Mouse (Mus musculus) neural tube, embryonic 15.5 days (tissue): ENCODE measurements at regions not wholly inside any gene's neighbourhood (a gene's known extent, or its start where the extent isn't known, plus 50 kb on each side); places are given as distances from the start of the nearest gene placed in this dataset.
A peak's percentile ranks its signal among the peaks of the same experiment; 100 is the strongest.

Source experiments
- ATAC-seq: fragments of 200-750 bp; cut with Nextera tagmentation; 2 replicates; pipeline ENCODE4 v1.8.0; 2017; ENCODE audit warnings: mild to moderate bottlenecking, moderate TSS enrichment, moderate library complexity; ENCODE audit not compliant: low FRiP score
- H3K27ac ChIP-seq: fragments of 300-500 bp; sonication (generic); replicated peaks from 2 replicates; pipeline ENCODE4 v1.5.1; 2015; ENCODE audit warnings: mild to moderate bottlenecking, inconsistent platforms
- H3K27me3 ChIP-seq: fragments of 300-500 bp; sonication (generic); replicated peaks from 2 replicates; pipeline ENCODE4 v1.6.1; 2015; ENCODE audit warnings: inconsistent platforms
- H3K36me3 ChIP-seq: fragments of 300-500 bp; sonication (generic); 2 replicates; pipeline ENCODE4 v1.6.1; 2015; ENCODE audit warnings: inconsistent platforms
- H3K4me1 ChIP-seq: fragments of 300-500 bp; sonication (generic); 2 replicates; pipeline ENCODE4 v1.6.1; 2015; ENCODE audit warnings: inconsistent platforms
- H3K4me2 ChIP-seq: fragments of 300-500 bp; sonication (generic); 2 replicates; pipeline ENCODE4 v1.6.1; 2015; ENCODE audit warnings: inconsistent platforms, mild to moderate bottlenecking, moderate library complexity
- H3K4me3 ChIP-seq: fragments of 300-500 bp; sonication (generic); replicated peaks from 2 replicates; pipeline ENCODE4 v1.5.1; 2015; ENCODE audit warnings: mild to moderate bottlenecking, inconsistent platforms
- H3K9ac ChIP-seq: fragments of 300-500 bp; sonication (generic); replicated peaks from 2 replicates; pipeline ENCODE4 v1.6.1; 2015; ENCODE audit warnings: mild to moderate bottlenecking, inconsistent platforms
- H3K9me3 ChIP-seq: fragments of 300-500 bp; sonication (generic); replicated peaks from 2 replicates; pipeline ENCODE4 v1.6.1; 2016; ENCODE audit warnings: inconsistent platforms
- WGBS: fragments of 180-500 bp; shearing (Covaris S2); methylation state at CpG from one replicate; pipeline ENCODE4 v1.1.7; 2015; ENCODE audit warnings: mixed read lengths; 5-methylcytosine and 5-hydroxymethylcytosine counted together

DNA sequence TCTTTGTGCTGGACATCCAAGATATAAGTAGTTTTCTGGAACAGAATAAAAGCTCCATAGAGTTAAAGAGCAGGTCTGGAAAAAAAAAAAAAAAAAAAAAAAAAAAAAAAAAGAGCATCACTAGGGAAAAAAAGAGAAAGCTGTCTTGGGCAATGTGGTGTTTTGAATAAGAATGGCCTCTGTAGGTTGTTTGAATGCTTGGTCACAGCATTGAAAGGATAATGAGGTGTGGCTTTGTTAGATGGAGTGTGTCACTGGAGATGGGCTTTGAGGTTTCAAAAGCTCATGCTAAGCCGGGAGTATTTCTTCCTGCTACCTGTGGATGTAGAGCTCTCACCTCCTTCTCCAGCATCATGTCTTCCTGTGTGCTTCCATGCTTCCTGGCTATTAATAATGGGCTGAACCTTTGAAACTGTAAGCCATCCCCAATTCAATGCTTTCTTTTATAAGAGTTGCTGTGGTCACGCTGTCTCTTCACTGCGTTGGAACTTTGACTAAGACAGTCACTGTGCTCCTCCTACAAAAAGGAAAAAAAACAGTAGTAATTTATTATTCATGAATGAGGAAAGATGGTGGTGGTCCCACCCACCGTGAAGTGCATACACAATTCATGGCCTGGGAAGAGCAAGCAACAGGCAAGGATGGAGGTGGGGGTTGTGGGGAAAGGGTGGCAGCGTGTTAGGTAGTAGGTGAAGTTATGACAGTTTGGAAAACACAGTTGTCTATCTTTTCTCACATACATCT is 283.2 kb upstream of the Tbc1d5 start:
- Histone ChIP-seq H3K9ac (no peak overlapping the region), H3K9me3 (0 out of 2 replicates have a peak, but pooled peaks cover 6% of the 10 kb centered on the region), H3K4me1 (peaks cover 9% of the 10 kb centered on the region), H3K36me3 (no peaks in the 10 kb centered on the region), H3K27ac (no peak overlapping the region), H3K4me3 (peak overlapping the region; percentile 9; the same call in 1 of the 2 replicates), H3K4me2 (peak overlapping the region; percentile 49), H3K27me3 (no peaks in the 10 kb centered on the region)
- 30% methylated on average over 5 of the region's 5 CpGs for WGBS
- no peak for ATAC-seq

DNA sequence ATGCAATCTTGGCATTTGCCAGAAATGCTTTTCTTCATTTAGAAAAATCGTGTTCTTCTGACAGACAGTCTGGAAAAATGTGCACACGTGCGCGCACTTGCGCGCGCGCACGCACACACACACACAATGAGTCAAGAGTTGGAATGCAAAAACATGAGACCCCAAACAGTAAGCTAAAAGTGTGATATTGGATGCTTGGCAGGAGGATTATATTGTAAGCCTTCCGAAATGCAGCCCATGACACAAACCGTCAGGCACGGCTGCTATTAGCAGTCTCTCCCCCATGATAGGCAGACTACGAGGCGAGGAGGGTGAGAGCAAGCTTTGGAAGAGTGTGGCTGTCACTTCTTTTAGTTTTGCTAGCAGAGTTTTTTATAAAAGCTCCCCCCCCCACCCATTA is 282.1 kb upstream of the Tbc1d5 start:
- H3K27ac ChIP-seq, result no peak overlapping the region
- H3K9me3 ChIP-seq, result 0 out of 2 replicates have a peak, but pooled peaks cover 6% of the 10 kb centered on the region
- peaks cover 9% of the 10 kb centered on the region for H3K4me1 ChIP-seq
- H3K4me3 ChIP-seq, result peak overlapping the region; percentile 25
- peak overlapping the region; percentile 11; the same call in 1 of the 2 replicates for H3K9ac ChIP-seq
- no peaks in the 10 kb centered on the region for H3K27me3 ChIP-seq
- peak overlapping the region; percentile 49 for H3K4me2 ChIP-seq
- H3K36me3 ChIP-seq, result no peaks in the 10 kb centered on the region
- ATAC-seq, result no peak
- 41% methylated on average over 14 of the region's 14 CpGs for WGBS

DNA sequence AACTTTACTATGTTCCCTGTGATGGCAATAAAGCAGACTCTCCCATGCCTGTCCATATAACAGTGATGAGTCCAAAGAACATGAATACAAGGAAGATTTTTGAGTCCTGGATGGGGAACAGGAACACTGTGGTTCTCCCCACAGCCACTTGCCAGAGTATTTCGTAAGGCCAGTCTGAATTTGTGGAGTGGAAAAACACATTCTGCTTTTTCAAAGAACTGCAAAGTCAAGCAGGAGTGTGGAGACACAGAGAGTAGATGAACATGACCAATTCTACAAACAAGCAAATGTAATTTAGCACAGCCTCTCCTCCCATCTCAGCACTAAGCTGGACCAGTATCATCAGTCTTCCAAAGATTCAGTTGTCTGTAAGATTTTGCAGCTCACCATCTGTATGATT is 280.0 kb upstream of the Tbc1d5 start:
- no peaks in the 10 kb centered on the region for H3K27me3 ChIP-seq
- peaks cover 9% of the 10 kb centered on the region for H3K4me1 ChIP-seq
- no peak overlapping the region for H3K4me3 ChIP-seq
- no peaks in the 10 kb centered on the region for H3K36me3 ChIP-seq
- no peak overlapping the region for H3K27ac ChIP-seq
- WGBS, result 95% methylated on average over 1 of the region's 1 CpGs
- no peak overlapping the region for H3K4me2 ChIP-seq
- H3K9ac ChIP-seq, result no peak overlapping the region
- H3K9me3 ChIP-seq, result no peaks in the 10 kb centered on the region
- no peak for ATAC-seq

DNA sequence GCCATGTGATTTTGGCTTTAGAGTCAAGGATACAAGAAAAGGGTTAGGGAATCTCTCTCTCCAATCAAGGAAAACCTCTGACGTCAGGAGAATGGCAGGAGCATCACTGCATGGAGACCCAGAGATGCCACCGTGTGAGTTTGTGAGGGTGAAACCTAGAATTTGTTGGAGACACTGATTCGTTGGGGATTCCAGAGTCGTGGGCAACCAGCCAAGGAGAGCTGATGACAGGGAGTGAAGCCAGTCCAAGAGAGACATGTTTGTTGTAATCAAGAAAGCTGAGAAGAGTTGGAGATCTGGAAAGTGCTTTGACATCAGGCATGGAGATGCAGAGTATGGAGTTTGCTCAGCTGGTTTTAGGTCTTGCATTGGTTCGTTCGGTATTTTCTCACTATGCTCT is 236.6 kb upstream of the Tbc1d5 start:
- Histone ChIP-seq H3K36me3 (no peaks in the 10 kb centered on the region), H3K9me3 (no peaks in the 10 kb centered on the region), H3K27ac (no peak overlapping the region), H3K4me1 (no peaks in the 10 kb centered on the region), H3K27me3 (no peaks in the 10 kb centered on the region), H3K4me2 (no peak overlapping the region), H3K9ac (no peak overlapping the region), H3K4me3 (no peak overlapping the region)
- WGBS, result 96% methylated on average over 6 of the region's 6 CpGs
- ATAC-seq, result no peak

DNA sequence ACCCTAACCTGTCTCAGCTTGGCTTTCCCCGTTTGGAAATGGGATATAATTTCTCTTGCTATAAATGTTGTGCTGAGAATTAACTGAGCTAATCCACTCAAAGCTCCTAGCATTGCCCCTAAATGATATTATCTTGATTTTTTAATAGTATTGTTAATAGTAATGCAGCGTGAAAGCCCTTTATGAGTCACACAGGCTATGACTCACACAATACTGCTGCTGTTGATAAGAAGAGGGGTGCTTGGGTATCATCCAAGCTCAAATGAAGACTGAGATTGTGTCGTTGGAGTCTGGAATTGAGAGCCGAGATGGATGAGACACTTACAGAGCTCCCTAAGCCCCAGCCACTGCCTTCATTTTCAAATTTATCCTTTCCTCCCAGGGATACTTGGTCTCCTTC is 235.2 kb upstream of the Tbc1d5 start:
- no peak for ATAC-seq
- no peaks in the 10 kb centered on the region for H3K9me3 ChIP-seq
- no peak overlapping the region for H3K27ac ChIP-seq
- no peaks in the 10 kb centered on the region for H3K4me1 ChIP-seq
- H3K4me2 ChIP-seq, result no peak overlapping the region
- WGBS, result 83% methylated on average over 4 of the region's 4 CpGs
- no peak overlapping the region for H3K4me3 ChIP-seq
- no peak overlapping the region for H3K9ac ChIP-seq
- no peaks in the 10 kb centered on the region for H3K36me3 ChIP-seq
- H3K27me3 ChIP-seq, result no peaks in the 10 kb centered on the region

DNA sequence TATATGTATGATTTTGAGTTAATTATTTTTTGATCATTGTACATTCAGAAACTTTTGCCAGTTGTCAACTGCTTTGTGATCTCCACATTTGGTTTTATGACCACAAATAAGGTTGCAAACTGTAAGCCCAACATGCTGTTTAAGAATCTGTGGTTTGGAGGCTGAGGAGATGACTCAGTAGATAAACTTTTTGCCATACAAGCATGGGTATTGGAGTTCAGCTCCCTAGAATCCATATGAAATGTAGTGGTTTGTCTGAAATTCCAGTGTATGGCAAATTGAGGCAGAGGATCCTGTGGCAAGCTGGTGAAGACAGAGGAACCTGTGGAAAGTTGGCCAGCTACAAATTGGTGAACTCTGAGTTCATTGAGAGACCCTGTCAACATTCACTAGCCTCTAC is 234.6 kb upstream of the Tbc1d5 start:
- H3K36me3 ChIP-seq, result no peaks in the 10 kb centered on the region
- H3K9me3 ChIP-seq, result no peaks in the 10 kb centered on the region
- ATAC-seq, result no peak
- H3K4me1 ChIP-seq, result no peaks in the 10 kb centered on the region
- H3K9ac ChIP-seq, result no peak overlapping the region
- H3K4me2 ChIP-seq, result no peak overlapping the region
- no peak overlapping the region for H3K4me3 ChIP-seq
- H3K27me3 ChIP-seq, result no peaks in the 10 kb centered on the region
- no peak overlapping the region for H3K27ac ChIP-seq

DNA sequence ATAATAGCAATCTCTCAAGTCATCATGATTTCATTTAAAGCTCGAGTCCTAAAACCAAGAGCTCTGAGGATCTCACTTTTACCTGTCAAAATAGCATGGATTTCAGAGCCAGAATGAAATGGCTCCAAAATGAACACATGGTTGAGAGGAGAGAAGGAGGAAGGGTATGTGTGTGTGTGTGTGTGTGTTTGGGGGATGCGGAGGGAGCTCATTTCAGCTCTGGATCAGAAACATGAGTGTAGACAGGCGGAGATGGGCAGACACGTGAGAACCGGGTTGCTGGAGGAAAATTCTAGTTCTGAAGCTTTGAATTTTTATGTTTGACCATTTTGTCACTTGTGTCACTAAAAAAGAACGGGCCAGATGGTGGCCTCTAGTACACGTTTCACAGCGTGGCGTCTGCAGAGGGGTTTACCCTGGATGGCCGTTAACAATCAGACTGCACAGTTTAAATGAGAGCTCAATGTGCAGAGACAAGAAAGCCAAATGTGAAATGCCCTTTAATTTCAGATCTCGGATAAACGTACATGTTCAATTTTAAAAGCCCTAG is 232.5 kb upstream of the Tbc1d5 start:
- 67% methylated on average over 12 of the region's 12 CpGs for WGBS
- ATAC-seq, result no peak
- Histone ChIP-seq H3K9ac (no peak overlapping the region), H3K36me3 (no peaks in the 10 kb centered on the region), H3K4me2 (no peak overlapping the region), H3K9me3 (no peaks in the 10 kb centered on the region), H3K4me1 (no peaks in the 10 kb centered on the region), H3K27me3 (no peaks in the 10 kb centered on the region), H3K27ac (no peak overlapping the region), H3K4me3 (no peak overlapping the region)

DNA sequence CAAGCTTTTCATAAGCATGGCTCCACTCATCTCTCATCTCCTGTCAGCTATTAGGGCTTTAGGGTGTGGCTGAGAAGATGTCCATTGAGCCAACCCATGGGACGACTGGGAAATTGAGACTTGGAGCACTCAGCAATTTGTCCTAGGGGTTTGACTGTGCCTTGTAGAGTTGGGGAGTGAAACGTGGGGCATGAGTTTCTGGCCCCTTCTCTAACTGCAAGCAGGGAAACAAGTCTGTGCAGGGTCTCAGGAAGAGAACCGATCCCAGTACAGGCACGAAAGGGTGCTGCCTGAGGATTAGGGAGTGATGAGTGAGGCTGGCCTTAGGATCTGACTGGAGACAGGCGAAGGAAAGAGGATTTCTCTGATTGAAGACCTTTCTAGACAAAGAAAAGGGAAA is 229.7 kb upstream of the Tbc1d5 start:
- no peaks in the 10 kb centered on the region for H3K4me1 ChIP-seq
- H3K4me3 ChIP-seq, result no peak overlapping the region
- no peak overlapping the region for H3K9ac ChIP-seq
- H3K36me3 ChIP-seq, result no peaks in the 10 kb centered on the region
- no peak overlapping the region for H3K4me2 ChIP-seq
- ATAC-seq, result no peak
- H3K9me3 ChIP-seq, result no peaks in the 10 kb centered on the region
- no peak overlapping the region for H3K27ac ChIP-seq
- no peaks in the 10 kb centered on the region for H3K27me3 ChIP-seq
- WGBS, result 70% methylated on average over 5 of the region's 5 CpGs

DNA sequence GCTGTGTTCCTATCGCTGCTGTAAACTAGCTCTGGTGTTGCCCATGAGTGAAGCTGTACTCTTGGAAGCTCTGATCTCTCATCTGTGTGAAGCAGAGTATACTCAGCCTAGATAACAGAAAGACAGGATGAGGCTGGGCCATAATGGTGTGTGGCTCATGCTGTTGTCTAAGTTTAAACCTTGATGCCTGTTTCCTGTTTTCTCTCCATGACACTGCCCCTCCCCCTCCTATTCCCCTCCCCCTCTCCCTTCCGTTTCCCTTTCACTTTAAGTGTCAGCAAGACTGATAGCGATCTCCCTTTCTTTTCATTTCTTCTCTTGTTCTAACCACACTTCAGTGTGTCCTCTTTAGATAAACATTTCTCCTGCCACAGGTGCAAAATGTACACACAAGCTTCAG is 229.2 kb upstream of the Tbc1d5 start:
- H3K9me3 ChIP-seq, result no peaks in the 10 kb centered on the region
- no peak overlapping the region for H3K27ac ChIP-seq
- no peaks in the 10 kb centered on the region for H3K27me3 ChIP-seq
- H3K4me3 ChIP-seq, result no peak overlapping the region
- no peak overlapping the region for H3K4me2 ChIP-seq
- WGBS, result 67% methylated on average over 3 of the region's 3 CpGs
- no peak overlapping the region for H3K9ac ChIP-seq
- no peaks in the 10 kb centered on the region for H3K36me3 ChIP-seq
- no peak for ATAC-seq
- H3K4me1 ChIP-seq, result no peaks in the 10 kb centered on the region

DNA sequence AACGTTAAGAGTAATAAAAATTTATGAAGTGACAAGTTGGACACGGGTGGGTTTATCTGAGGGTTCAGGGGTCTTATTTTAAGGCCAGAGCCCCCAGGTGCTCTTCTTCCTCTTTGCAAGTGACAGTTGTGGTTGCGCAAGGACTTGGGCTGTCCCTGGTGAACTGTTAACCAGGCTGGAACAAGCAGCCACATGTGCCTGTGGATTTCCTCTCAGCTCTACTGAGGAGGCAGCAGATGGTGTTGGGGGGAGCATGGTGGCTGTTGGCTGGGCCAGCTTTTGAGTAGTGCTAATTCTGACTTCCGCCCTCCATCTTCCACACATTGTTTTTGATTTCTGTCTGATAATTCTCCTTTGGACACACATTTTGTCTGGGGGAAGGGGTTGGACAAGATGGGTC is 227.9 kb upstream of the Tbc1d5 start:
- H3K4me3 ChIP-seq, result no peak overlapping the region
- H3K9ac ChIP-seq, result no peak overlapping the region
- no peaks in the 10 kb centered on the region for H3K27me3 ChIP-seq
- ATAC-seq, result no peak
- no peak overlapping the region for H3K27ac ChIP-seq
- no peak overlapping the region for H3K4me2 ChIP-seq
- no peaks in the 10 kb centered on the region for H3K9me3 ChIP-seq
- no peaks in the 10 kb centered on the region for H3K4me1 ChIP-seq
- H3K36me3 ChIP-seq, result no peaks in the 10 kb centered on the region
- 80% methylated on average over 4 of the region's 4 CpGs for WGBS

DNA sequence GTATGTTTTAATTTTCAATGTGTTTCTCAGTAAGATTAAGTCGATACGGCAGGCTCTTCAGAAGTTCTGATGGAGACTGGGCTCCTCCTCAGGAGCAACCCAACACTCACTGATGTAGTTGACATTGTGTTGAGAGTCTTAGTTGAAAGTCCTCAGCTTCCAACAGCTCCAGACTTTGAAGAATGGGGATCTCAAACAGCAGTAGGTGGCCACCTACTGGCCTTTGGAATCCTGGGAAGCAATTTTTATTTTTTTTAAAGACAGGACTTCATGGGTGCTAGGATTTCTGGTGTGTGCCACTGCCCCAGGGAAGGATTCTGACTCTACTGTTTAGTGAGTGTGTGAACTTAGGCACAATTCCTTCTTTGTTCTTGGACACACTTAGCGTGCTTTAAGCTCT is 225.9 kb upstream of the Tbc1d5 start:
- H3K9ac ChIP-seq, result no peak overlapping the region
- H3K4me3 ChIP-seq, result no peak overlapping the region
- H3K4me2 ChIP-seq, result no peak overlapping the region
- H3K27ac ChIP-seq, result no peak overlapping the region
- H3K4me1 ChIP-seq, result no peaks in the 10 kb centered on the region
- H3K27me3 ChIP-seq, result no peaks in the 10 kb centered on the region
- no peaks in the 10 kb centered on the region for H3K36me3 ChIP-seq
- ATAC-seq, result no peak
- 88% methylated on average over 3 of the region's 3 CpGs for WGBS
- H3K9me3 ChIP-seq, result no peaks in the 10 kb centered on the region

DNA sequence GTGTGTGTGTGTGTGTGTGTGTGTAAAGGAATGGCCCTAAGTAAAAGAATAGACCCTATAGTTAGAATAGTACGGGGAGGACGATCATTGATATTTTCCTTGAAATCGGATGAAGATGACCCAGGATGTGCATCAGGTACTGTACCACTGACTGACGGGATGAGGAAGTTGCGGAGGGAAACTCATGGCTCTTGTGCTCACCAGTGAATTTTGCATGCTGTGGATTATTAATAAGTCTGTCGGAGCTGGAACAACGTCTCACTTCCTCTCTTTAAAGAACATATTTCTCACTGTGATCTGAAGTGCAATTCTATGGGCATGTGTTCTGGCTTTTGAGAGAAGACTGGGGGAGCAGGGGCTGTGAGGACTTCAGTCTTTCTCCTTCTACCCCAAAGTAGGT is 218.8 kb upstream of the Tbc1d5 start:
- no peak overlapping the region for H3K4me3 ChIP-seq
- 79% methylated on average over 7 of the region's 7 CpGs for WGBS
- H3K9me3 ChIP-seq, result no peaks in the 10 kb centered on the region
- no peak for ATAC-seq
- no peaks in the 10 kb centered on the region for H3K27me3 ChIP-seq
- H3K27ac ChIP-seq, result no peak overlapping the region
- no peak overlapping the region for H3K9ac ChIP-seq
- no peaks in the 10 kb centered on the region for H3K36me3 ChIP-seq
- H3K4me1 ChIP-seq, result peaks cover 5% of the 10 kb centered on the region; the same call in 1 of the 2 replicates
- no peak overlapping the region for H3K4me2 ChIP-seq
